Mouse (Mus musculus): ENCODE results near the gene Ddc. TPM values are rescaled to one million over a fixed set of nuclear protein-coding genes. Genes with fewer than 3 reads are reported as not detected.

Gene Ddc
- total RNA-seq, 2 experiments from 2014 or later: 4.5 to 5.2 TPM

GRCm38 (mm10) chr11:11831940-11832754 lies 65.8 kb downstream of the Ddc start:
- no peak for DNase-seq (ENCODE audit: extremely low spot score in 1 of 2, low spot score in 2 of 2)
- intact Hi-C loops (cut with DNase I): no loop called here

DNA sequence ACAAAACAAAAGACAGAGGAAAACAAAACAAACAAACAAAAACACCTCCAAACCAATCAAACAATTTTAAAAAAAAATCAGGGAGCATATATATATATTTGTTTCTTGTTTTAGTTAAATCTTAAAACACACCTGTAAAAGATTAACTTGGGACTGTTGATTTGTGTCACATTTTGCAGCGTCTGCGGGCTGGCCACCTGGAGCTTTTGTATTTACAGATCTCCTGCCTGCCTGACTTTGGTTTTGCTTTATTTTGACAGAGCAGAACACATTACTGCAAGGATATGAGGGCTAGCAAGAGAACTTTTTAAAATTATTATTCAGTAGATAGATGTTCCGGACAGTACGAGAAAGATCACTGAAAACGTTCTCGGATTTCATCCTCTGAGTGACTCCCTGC lies 66.4 kb downstream of the Ddc start:
- no peak for DNase-seq (ENCODE audit: extremely low spot score in 1 of 2, low spot score in 2 of 2)
- intact Hi-C loops (cut with DNase I): no loop called here

GRCm38 (mm10) chr11:11830884-11831495 lies 67.0 kb downstream of the Ddc start:
- no peak for DNase-seq (ENCODE audit: extremely low spot score in 1 of 2, low spot score in 2 of 2)
- intact Hi-C loops (cut with DNase I): no loop called here

- intact Hi-C loops (cut with DNase I): no loop called here
- no peak for DNase-seq (ENCODE audit: extremely low spot score in 1 of 2, low spot score in 2 of 2)
Measured at GRCm38 (mm10) chr11:11829161-11830000, 68.6 kb downstream of the Ddc start.

DNA sequence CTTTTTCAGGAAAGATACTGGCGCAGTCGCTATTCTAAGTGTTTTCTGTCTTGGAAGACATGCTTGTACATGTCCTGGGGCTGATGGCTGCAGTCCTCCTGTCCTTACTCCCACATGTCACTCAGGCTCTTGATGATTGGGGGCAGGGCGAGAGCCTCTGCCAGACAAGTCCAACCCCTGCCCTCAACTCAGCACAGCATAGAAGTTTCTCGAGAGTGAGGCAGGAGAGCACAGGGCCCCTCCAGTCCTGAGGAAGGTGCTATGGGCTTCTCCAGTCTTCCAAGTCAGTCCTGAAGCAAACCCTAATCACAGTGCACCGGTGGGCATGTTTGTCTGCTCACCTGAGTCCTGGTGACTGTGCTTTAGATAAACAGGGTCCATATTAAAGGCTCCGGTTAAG lies 69.2 kb downstream of the Ddc start:
- DNase-seq (ENCODE audit: extremely low spot score in 1 of 2, low spot score in 2 of 2): no peak
- intact Hi-C loops (cut with DNase I): no loop called here

- intact Hi-C loops (cut with DNase I): no loop called here
- DNase-seq (ENCODE audit: extremely low spot score in 1 of 2, low spot score in 2 of 2): no peak
Measured at GRCm38 (mm10) chr11:11828251-11828650, 69.7 kb downstream of the Ddc start.

- DNase-seq (ENCODE audit: extremely low spot score in 1 of 2, low spot score in 2 of 2): no peak
- intact Hi-C loops (cut with DNase I): no loop called here
Measured at GRCm38 (mm10) chr11:11826475-11826874, 71.5 kb downstream of the Ddc start.

DNA sequence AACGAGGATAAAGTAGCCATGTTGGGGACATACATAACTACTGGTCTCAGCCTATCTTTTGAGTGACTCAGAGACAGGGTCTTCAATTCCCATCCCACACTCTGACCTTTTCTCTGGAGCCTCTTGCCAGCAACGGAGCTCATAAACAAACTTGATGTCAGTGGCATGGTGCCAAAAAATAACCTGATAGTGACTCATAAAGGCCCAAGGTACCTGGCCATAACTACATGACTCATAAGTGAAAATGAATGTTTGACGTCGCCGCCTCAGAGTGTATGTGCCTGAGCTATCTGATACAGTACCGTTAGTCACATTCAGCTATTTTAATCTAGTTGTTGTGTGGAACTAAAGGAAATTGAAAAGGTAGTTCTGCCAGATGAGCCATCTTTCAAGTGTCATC lies 72.3 kb downstream of the Ddc start:
- no peak for DNase-seq (ENCODE audit: extremely low spot score in 1 of 2, low spot score in 2 of 2)
- intact Hi-C loops (cut with DNase I): no loop called here

GRCm38 (mm10) chr11:11824970-11825635 lies 72.8 kb downstream of the Ddc start:
- DNase-seq (ENCODE audit: extremely low spot score in 1 of 2, low spot score in 2 of 2): no peak
- intact Hi-C loops (cut with DNase I): loop anchor here (5.0 kb wide), 3 partner anchors 217 to 732 kb away; no protein-coding TSS in a partner anchor

GRCm38 (mm10) chr11:11823980-11824911 lies 73.7 kb downstream of the Ddc start:
- intact Hi-C loops (cut with DNase I): loop anchor here (5.0 kb wide), 3 partner anchors 218 to 733 kb away; no protein-coding TSS in a partner anchor
- no peak for DNase-seq (ENCODE audit: extremely low spot score in 1 of 2, low spot score in 2 of 2)

- DNase-seq (ENCODE audit: extremely low spot score in 1 of 2, low spot score in 2 of 2): no peak
Measured at GRCm38 (mm10) chr11:11822181-11823095, 75.5 kb downstream of the Ddc start.

DNA sequence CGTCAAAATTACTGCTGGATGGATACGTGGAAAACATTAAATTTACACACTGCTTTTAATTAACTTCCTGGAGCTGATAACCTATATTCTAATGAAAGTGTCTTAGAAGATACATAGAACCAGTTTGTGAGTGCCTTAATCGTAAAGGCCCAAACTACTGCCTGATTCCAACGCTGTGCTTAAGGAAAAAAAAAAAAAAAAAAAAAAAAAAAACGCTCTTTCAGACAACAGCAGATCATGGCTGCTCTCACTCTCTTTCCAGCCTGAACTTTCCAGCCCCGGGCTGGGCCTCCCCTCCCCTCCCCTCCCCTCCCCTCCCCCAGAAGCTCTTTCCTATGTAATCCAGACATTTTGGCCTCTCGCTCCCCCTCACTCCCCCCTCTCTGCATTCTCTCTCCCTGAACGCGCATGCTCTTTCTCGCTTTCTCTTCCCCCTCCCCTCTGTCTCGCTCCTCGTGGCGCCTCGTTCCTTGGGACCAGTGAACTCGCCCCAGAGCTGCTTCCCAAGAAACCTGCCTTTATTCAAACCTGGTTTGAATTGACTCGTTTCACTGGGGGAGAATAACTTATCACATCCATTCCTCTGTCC lies 76.5 kb downstream of the Ddc start:
- peak; percentile 28 to 57 for DNase-seq (ENCODE audit: extremely low spot score in 1 of 2, low spot score in 2 of 2)

More at GRCm38 (mm10) chr11:11822181-11823095, 75.5 kb downstream of the Ddc start:
- intact Hi-C loops (cut with DNase I): loop anchor here (5.0 kb wide), 3 partner anchors 220 to 735 kb away; no protein-coding TSS in a partner anchor

GRCm38 (mm10) chr11:11820737-11821136 lies 77.2 kb downstream of the Ddc start:
- no peak for DNase-seq (ENCODE audit: extremely low spot score in 1 of 2, low spot score in 2 of 2)
- intact Hi-C loops (cut with DNase I): loop anchor here (2.0 to 5.0 kb wide), 4 partner anchors 152 to 737 kb away; no protein-coding TSS in a partner anchor

More for the DNA sequence above, 76.5 kb downstream of the Ddc start:
- intact Hi-C loops (cut with DNase I): loop anchor here (2.0 to 5.0 kb wide), 4 partner anchors 151 to 736 kb away; no protein-coding TSS in a partner anchor

DNA sequence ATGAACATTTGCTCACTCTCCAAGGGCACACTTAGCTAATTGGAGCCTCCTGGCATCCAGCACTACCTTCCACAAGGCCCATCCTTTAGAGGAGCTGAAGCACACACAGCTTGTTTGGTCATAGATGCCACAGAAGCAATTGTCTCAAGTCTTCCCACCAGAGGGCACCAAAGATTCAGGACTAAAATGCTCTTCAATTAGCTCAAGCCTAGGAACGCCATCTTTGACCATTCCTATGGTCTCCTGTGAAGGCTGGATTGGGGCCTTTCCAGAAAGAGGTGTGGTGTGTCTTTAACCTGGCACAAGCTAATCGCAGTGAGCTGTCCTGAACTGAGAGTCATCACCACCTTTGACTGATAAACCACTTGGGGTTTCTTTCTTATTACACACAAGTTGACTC lies 77.7 kb downstream of the Ddc start:
- peak; percentile 74 to 88 for DNase-seq (ENCODE audit: extremely low spot score in 1 of 2, low spot score in 2 of 2)
- intact Hi-C loops (cut with DNase I): loop anchor here (2.0 to 5.0 kb wide), 4 partner anchors 153 to 737 kb away; no protein-coding TSS in a partner anchor

GRCm38 (mm10) chr11:11819206-11819605 lies 78.7 kb downstream of the Ddc start:
- no peak for DNase-seq (ENCODE audit: extremely low spot score in 1 of 2, low spot score in 2 of 2)
- intact Hi-C loops (cut with DNase I): no loop called here

DNA sequence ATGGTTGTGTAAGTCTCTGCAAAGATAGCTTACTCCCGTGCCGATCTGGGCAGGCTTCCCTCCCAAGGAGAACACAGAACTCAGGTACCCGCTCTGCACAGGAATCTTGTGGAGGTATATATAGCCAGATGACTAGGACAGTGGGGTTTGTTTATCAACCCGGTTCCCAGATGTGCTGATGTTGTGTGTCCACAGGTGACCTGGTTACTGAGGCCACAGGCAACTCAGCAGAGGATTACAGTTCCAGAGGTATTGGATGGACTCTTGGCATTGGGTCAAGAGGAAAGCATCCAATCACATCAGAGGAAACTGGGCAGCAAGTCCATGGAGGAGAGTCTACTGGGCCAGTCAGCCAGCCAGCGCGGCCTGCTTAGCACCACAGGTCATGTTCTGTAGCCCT lies 79.1 kb downstream of the Ddc start:
- DNase-seq (ENCODE audit: extremely low spot score in 1 of 2, low spot score in 2 of 2): no peak
- intact Hi-C loops (cut with DNase I): no loop called here
